Mouse (Mus musculus) forebrain, postnatal 0 days (tissue): ENCODE data around the gene Aff3. TPM values are rescaled to one million over a fixed set of nuclear protein-coding genes. Genes with fewer than 3 reads are reported as not detected.

ENCODE experiments used
- ATAC-seq: fragments of 200-750 bp; cut with Nextera tagmentation; 2 replicates; pipeline ENCODE4 v1.8.0; 2017; ENCODE audit warnings: mild to moderate bottlenecking, moderate library complexity
- DNase-seq: peaks from one replicate; pipeline ENCODE4 v3.0.0-alpha.2; 2015
- H3K27ac ChIP-seq: fragments of 300-500 bp; sonication (generic); 2 replicates; pipeline ENCODE4 v1.5.1; 2014; ENCODE audit warnings: low read depth, mild to moderate bottlenecking, antibody characterized with exemption, low read length, moderate library complexity, mixed read lengths
- H3K27me3 ChIP-seq: fragments of 300-500 bp; sonication (generic); 2 replicates; pipeline ENCODE4 v1.6.1; 2014; ENCODE audit warnings: mild to moderate bottlenecking, low read length, mixed read lengths; ENCODE audit not compliant: insufficient read depth
- H3K36me3 ChIP-seq: fragments of 300-500 bp; sonication (generic); 2 replicates; pipeline ENCODE4 v1.6.1; 2014; ENCODE audit warnings: mild to moderate bottlenecking, moderate library complexity; ENCODE audit not compliant: insufficient read depth
- H3K4me1 ChIP-seq: fragments of 300-500 bp; sonication (generic); 2 replicates; pipeline ENCODE4 v1.6.1; 2014; ENCODE audit warnings: antibody characterized with exemption; ENCODE audit not compliant: insufficient read depth
- H3K4me2 ChIP-seq: fragments of 300-500 bp; sonication (generic); 2 replicates; pipeline ENCODE4 v1.6.1; 2014; ENCODE audit warnings: low read depth, mild to moderate bottlenecking, moderate library complexity
- H3K4me3 ChIP-seq: fragments of 300-500 bp; sonication (generic); 2 replicates; pipeline ENCODE4 v1.5.1; 2014; ENCODE audit warnings: low read depth, low read length, mixed read lengths
- H3K9ac ChIP-seq: fragments of 300-500 bp; sonication (generic); 2 replicates; pipeline ENCODE4 v1.6.1; 2014; ENCODE audit warnings: mild to moderate bottlenecking
- H3K9me3 ChIP-seq: fragments of 300-500 bp; sonication (generic); 2 replicates; pipeline ENCODE4 v1.6.1; 2016; ENCODE audit warnings: low read length
- CTCF ChIP-seq: sonication (generic); IDR thresholded peaks from 2 replicates; pipeline ENCODE4 v1.5.1; 2016; ENCODE audit warnings: antibody characterized with exemption, control low read depth, low read depth
- WGBS: fragments of 180-500 bp; shearing (Covaris S2); extraction: QIAGEN DNeasy Blood & Tissue Kit; methylation state at CpG from one replicate; pipeline ENCODE4 v1.1.7; 2014; 5-methylcytosine and 5-hydroxymethylcytosine counted together
- polyA plus RNA-seq: library from polyadenylated mRNA; unstranded; fragments of >200 nt; fragmentation: Nextera tagmentation; extraction: Ambion mirVana; gene quantifications from 2 replicates; pipeline ENCODE4 v1.2.1, GENCODE M21; 2015
- total RNA-seq: library from RNA; depleted of rRNA; stranded (reverse); fragments of >200 nt; gene quantifications from 2 replicates; pipeline ENCODE4 v1.2.3, GENCODE M21; 2014

Aff3 gene
- total and polyA plus RNA-seq, 2 experiments from 2014 or later, result 21.8 to 102 TPM

- peak; percentile 63 for ATAC-seq
- Histone ChIP-seq H3K9me3 (no peaks in the 10 kb centered on the region), H3K4me1 (peaks cover 24% of the 10 kb centered on the region), H3K4me3 (peak overlapping the region; percentile 90), H3K27ac (peak overlapping the region; percentile 95), H3K9ac (peak overlapping the region; percentile 84), H3K36me3 (0 out of 2 replicates have a peak, but pooled peaks cover 3% of the 10 kb centered on the region), H3K4me2 (peak overlapping the region; percentile 71), H3K27me3 (no peaks in the 10 kb centered on the region)
- no peak; the same call in 1 of the 2 replicates for TF ChIP-seq CTCF
- 3% methylated on average over 39 of the region's 42 CpGs for WGBS
- DNase-seq, result peak; percentile 75
These were observed 36.9 kb downstream of the Aff3 start for GRCm38 (mm10) chr1:38627683-38628361.

GRCm38 (mm10) chr1:38626739-38627661, 37.8 kb downstream of the Aff3 start:
- WGBS, result 1% methylated on average over 111 of the region's 133 CpGs
- no peaks in the 10 kb centered on the region for H3K27me3 ChIP-seq
- H3K4me2 ChIP-seq, result peak overlapping the region; percentile 71
- H3K9ac ChIP-seq, result peak overlapping the region; percentile 84
- H3K36me3 ChIP-seq, result 0 out of 2 replicates have a peak, but pooled peaks cover 3% of the 10 kb centered on the region
- peak overlapping the region; percentile 95 for H3K27ac ChIP-seq
- TF ChIP-seq CTCF, result no peak
- H3K9me3 ChIP-seq, result no peaks in the 10 kb centered on the region
- H3K4me3 ChIP-seq, result peak overlapping the region; percentile 90
- peak; percentile 85 for ATAC-seq
- peaks cover 23% of the 10 kb centered on the region for H3K4me1 ChIP-seq
- DNase-seq, result peak; percentile 86

GRCm38 (mm10) chr1:38626388-38626738, 38.4 kb downstream of the Aff3 start:
- Histone ChIP-seq H3K4me3 (peak overlapping the region; percentile 90), H3K27ac (peak overlapping the region; percentile 95), H3K36me3 (0 out of 2 replicates have a peak, but pooled peaks cover 3% of the 10 kb centered on the region), H3K9me3 (no peaks in the 10 kb centered on the region), H3K4me1 (peaks cover 16% of the 10 kb centered on the region), H3K27me3 (no peaks in the 10 kb centered on the region), H3K4me2 (peak overlapping the region; percentile 71), H3K9ac (peak overlapping the region; percentile 84)
- TF ChIP-seq CTCF, result no peak
- peak; percentile 45 for DNase-seq
- 0% methylated on average over 9 of the region's 10 CpGs for WGBS
- peak; percentile 5 for ATAC-seq

GRCm38 (mm10) chr1:38621840-38622239, 42.9 kb downstream of the Aff3 start:
- ATAC-seq (no peak), DNase-seq (no peak)
- TF ChIP-seq CTCF, result no peak
- 43% methylated on average over 4 of the region's 4 CpGs for WGBS
- H3K36me3 ChIP-seq, result 0 out of 2 replicates have a peak, but pooled peaks cover 7% of the 10 kb centered on the region
- no peak overlapping the region for H3K4me3 ChIP-seq
- no peaks in the 10 kb centered on the region for H3K9me3 ChIP-seq
- no peaks in the 10 kb centered on the region for H3K4me1 ChIP-seq
- no peak overlapping the region for H3K9ac ChIP-seq
- H3K27me3 ChIP-seq, result no peaks in the 10 kb centered on the region
- no peak overlapping the region for H3K27ac ChIP-seq
- H3K4me2 ChIP-seq, result no peak overlapping the region

- Histone ChIP-seq H3K4me2 (no peak overlapping the region), H3K27ac (no peak overlapping the region), H3K36me3 (0 out of 2 replicates have a peak, but pooled peaks cover 7% of the 10 kb centered on the region), H3K4me1 (no peaks in the 10 kb centered on the region), H3K4me3 (no peak overlapping the region), H3K27me3 (no peaks in the 10 kb centered on the region), H3K9me3 (no peaks in the 10 kb centered on the region), H3K9ac (no peak overlapping the region)
- WGBS, result 77% methylated on average over 6 of the region's 6 CpGs
- no peak for TF ChIP-seq CTCF
- no peak for ATAC-seq
- DNase-seq, result no peak
These were observed 44.4 kb downstream of the Aff3 start for GRCm38 (mm10) chr1:38620401-38620800.

GRCm38 (mm10) chr1:38606741-38607140, 58.0 kb downstream of the Aff3 start:
- 16% methylated on average over 4 of the region's 4 CpGs for WGBS
- no peak overlapping the region for H3K27ac ChIP-seq
- no peak overlapping the region; the same call in 1 of the 2 replicates for H3K9ac ChIP-seq
- H3K36me3 ChIP-seq, result no peaks in the 10 kb centered on the region
- DNase-seq (no peak), ATAC-seq (peak; percentile 45; the same call in 1 of the 2 replicates)
- no peak overlapping the region for H3K4me3 ChIP-seq
- no peaks in the 10 kb centered on the region for H3K27me3 ChIP-seq
- peaks cover 7% of the 10 kb centered on the region for H3K4me1 ChIP-seq
- H3K4me2 ChIP-seq, result no peak overlapping the region
- TF ChIP-seq CTCF, result no peak
- H3K9me3 ChIP-seq, result no peaks in the 10 kb centered on the region
